Mouse (Mus musculus): ENCODE data around the gene Sf3a1. TPM values are rescaled to one million over a fixed set of nuclear protein-coding genes. Genes with fewer than 3 reads are reported as not detected.

Sf3a1 gene
- polyA plus RNA-seq, 1 experiment from 2014 or later = 34.1 TPM

DNA sequence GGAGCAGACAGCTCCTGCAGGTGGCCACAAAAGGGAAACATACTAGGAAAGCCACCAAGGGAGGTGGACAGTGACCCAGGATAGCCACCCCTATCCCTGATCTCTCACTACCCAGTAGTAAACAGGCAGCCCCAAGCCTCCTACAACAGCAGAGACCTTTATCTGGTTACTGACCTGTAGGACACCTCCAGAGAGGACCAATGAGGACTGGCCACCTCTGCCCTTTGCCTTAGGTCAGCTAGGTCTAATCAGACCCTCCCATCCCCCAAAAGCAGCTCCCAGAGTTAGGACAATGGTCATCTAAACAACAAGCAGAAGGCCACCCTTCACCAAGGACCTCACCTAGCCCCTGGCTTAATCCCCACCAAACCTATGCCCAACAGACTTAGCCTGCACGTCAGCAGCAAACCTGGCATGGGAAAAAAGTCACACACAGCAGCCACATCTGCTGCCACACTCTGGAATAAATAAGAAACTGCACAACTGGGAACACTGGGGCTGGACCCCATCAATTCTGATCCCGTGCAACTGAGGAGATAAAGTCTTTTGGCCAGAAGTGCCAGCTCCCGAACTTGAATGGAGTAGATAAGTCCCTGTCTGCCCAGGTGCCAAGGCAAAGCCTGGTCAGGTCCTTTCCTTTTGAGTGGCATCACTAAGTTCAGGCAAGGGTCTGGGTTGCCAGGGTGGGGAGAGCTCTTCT lies 42.6 kb upstream of the Sf3a1 start:
- ATAC-seq (replicated peaks; ENCODE audit: extremely low read depth, insufficient read depth, low FRiP score) = no peak
- WGBS = 16% methylated on average over 3 of the region's 3 CpGs
- Histone ChIP-seq H3K9me3 (replicated peaks; ENCODE audit: control insufficient read depth, low read length) (no peaks in the 10 kb centered on the region), H3K9ac (ENCODE audit: low read length) (no peak overlapping the region), H3K27ac (ENCODE audit: low read length) (no peak overlapping the region), H3K27me3 (ENCODE audit: control insufficient read depth, insufficient read depth, low read length) (peaks cover 10% of the 10 kb centered on the region), H3K4me2 (ENCODE audit: low read depth, low read length) (peak overlapping the region; percentile 93), H3K36me3 (ENCODE audit: control insufficient read depth, insufficient read depth) (no peaks in the 10 kb centered on the region), H3K4me1 (ENCODE audit: control insufficient read depth, insufficient read depth, low read length) (peaks cover 31% of the 10 kb centered on the region), H3K4me3 (ENCODE audit: low read length) (peak overlapping the region; percentile 57)

DNA sequence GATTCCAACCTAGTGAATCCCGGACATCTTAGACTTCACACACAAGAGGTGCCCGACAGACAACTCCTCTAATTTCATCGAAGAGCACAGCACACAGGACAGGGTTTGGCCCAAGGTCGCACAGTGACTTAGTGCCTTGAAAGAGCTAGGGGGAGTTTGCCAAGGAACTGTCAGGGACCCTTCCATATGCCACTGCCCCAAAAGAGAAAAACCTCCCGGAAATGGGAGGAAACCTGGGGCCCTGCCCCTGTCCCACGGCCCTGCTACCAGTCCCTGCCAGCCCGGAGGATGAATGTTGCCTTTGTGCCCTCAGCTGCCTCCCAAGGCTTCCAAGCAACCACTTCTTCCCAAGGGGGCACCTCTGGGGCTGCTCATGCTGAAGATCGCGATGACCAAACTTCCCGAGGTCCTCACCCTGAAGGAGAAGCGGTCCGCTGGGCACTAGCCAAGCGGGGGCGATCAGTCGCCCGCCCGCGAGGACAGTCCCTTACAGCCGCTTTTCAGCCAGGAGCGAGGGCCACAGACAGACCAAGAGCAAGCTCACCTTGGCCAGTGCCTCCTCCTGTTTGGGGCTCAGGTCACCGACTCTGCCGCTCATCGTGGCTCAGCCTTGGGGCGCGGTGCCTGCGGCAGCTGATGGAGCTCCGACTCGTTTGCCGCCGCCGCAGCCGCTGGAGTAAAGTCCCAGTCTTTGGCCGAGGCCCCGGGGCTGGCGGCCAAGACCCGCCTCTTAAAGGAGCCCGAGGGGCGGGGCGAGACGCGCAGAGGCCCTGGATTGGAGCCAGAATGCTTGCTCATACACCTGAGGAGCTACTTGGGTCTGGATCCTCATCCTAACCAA lies 41.8 kb upstream of the Sf3a1 start:
- 2% methylated on average over 41 of the region's 41 CpGs for WGBS
- H3K4me1 ChIP-seq (ENCODE audit: control insufficient read depth, insufficient read depth, low read length) = peaks cover 31% of the 10 kb centered on the region
- peak overlapping the region; percentile 71 for H3K9ac ChIP-seq (ENCODE audit: low read length)
- peaks cover 10% of the 10 kb centered on the region for H3K27me3 ChIP-seq (ENCODE audit: control insufficient read depth, insufficient read depth, low read length)
- H3K27ac ChIP-seq (ENCODE audit: low read length) = no peak overlapping the region
- H3K4me3 ChIP-seq (ENCODE audit: low read length) = peak overlapping the region; percentile 57
- no peaks in the 10 kb centered on the region for H3K9me3 ChIP-seq (replicated peaks; ENCODE audit: control insufficient read depth, low read length)
- no peaks in the 10 kb centered on the region for H3K36me3 ChIP-seq (ENCODE audit: control insufficient read depth, insufficient read depth)
- ATAC-seq (replicated peaks; ENCODE audit: extremely low read depth, insufficient read depth, low FRiP score) = 0 out of 2 replicates have a peak, but pooled peaks have one; percentile 28
- H3K4me2 ChIP-seq (ENCODE audit: low read depth, low read length) = peak overlapping the region; percentile 93

DNA sequence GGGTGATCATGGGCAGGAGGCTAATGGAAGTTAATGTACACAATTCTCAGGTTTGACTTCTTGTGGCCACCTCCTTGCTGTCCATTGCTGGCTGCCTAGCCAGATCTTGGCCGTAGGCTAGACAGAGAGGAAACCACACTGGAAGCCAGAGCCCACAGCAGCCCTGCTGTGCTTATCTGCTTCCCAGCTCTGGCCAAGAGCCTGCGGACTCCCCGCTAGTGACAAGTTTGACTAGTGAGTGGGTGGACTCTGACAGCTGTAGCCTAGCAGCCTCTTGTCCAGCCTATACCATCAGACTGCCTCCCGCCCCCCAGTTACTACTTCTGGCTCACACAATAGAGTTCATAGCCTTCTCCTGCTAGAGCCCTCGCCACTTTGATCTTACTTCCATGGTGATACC lies 40.5 kb upstream of the Sf3a1 start:
- Histone ChIP-seq H3K9me3 (replicated peaks; ENCODE audit: control insufficient read depth, low read length) (no peaks in the 10 kb centered on the region), H3K4me2 (ENCODE audit: low read depth, low read length) (no peak overlapping the region)

DNA sequence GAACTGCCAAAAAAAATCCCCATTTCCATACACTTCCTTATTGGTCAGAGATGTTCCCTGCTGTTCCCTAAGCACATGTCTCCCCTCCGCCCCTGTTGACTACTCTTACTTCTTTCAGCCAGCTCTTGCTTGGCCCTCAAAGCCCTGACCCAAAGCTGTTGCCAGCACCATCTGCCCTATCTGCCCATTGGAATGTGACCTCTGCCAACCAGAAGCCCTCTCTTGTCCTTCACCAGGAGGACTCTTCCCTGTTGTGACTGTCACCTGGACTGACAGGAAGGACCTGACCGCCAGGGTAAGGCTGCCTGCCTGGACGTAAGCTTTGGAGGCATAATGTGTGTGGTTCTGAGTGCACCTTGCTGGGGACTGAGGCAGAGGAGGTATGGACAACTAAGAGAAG lies 38.5 kb upstream of the Sf3a1 start:
- Histone ChIP-seq H3K4me1 (ENCODE audit: control insufficient read depth, insufficient read depth, low read length) (peaks cover 26% of the 10 kb centered on the region), H3K27ac (ENCODE audit: low read length) (no peak overlapping the region), H3K4me3 (ENCODE audit: low read length) (no peak overlapping the region), H3K4me2 (ENCODE audit: low read depth, low read length) (no peak overlapping the region), H3K9me3 (replicated peaks; ENCODE audit: control insufficient read depth, low read length) (peaks cover 11% of the 10 kb centered on the region), H3K36me3 (ENCODE audit: control insufficient read depth, insufficient read depth) (no peaks in the 10 kb centered on the region), H3K9ac (ENCODE audit: low read length) (no peak overlapping the region), H3K27me3 (ENCODE audit: control insufficient read depth, insufficient read depth, low read length) (peaks cover 10% of the 10 kb centered on the region)
- no peak for ATAC-seq (replicated peaks; ENCODE audit: extremely low read depth, insufficient read depth, low FRiP score)
- WGBS = 86% methylated on average over 3 of the region's 3 CpGs

More for the DNA sequence above, 40.5 kb upstream of the Sf3a1 start:
- WGBS = 23% methylated on average over 5 of the region's 5 CpGs
- Histone ChIP-seq H3K4me3 (ENCODE audit: low read length) (no peak overlapping the region), H3K36me3 (ENCODE audit: control insufficient read depth, insufficient read depth) (no peaks in the 10 kb centered on the region), H3K27me3 (ENCODE audit: control insufficient read depth, insufficient read depth, low read length) (peaks cover 10% of the 10 kb centered on the region), H3K9ac (ENCODE audit: low read length) (no peak overlapping the region), H3K27ac (ENCODE audit: low read length) (no peak overlapping the region), H3K4me1 (ENCODE audit: control insufficient read depth, insufficient read depth, low read length) (peaks cover 31% of the 10 kb centered on the region)
- peak; percentile 56; the same call in 1 of the 2 replicates for ATAC-seq (replicated peaks; ENCODE audit: extremely low read depth, insufficient read depth, low FRiP score)

DNA sequence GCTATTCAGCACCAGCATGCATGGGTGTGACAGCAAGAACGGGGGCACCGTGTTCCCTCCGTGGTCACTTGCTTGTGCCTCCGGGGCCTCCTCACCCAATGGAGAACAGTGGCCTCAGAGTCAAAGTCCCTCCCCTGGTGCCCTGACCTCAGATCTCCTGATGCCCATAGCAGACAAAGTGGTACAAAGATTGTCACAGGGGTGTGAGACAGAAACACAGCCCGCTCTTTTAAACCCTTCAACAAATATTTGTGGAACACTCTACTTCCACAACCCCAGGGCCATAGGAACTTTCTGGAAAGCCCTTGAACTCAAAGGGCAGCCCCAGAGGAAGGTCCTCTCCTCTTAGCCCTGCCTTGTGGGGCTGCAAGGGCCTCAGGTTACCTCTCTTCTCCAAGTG lies 37.9 kb upstream of the Sf3a1 start:
- Histone ChIP-seq H3K4me1 (ENCODE audit: control insufficient read depth, insufficient read depth, low read length) (peaks cover 22% of the 10 kb centered on the region), H3K27ac (ENCODE audit: low read length) (no peak overlapping the region), H3K36me3 (ENCODE audit: control insufficient read depth, insufficient read depth) (no peaks in the 10 kb centered on the region), H3K9me3 (replicated peaks; ENCODE audit: control insufficient read depth, low read length) (peaks cover 12% of the 10 kb centered on the region), H3K27me3 (ENCODE audit: control insufficient read depth, insufficient read depth, low read length) (peaks cover 6% of the 10 kb centered on the region), H3K4me2 (ENCODE audit: low read depth, low read length) (no peak overlapping the region), H3K9ac (ENCODE audit: low read length) (no peak overlapping the region), H3K4me3 (ENCODE audit: low read length) (no peak overlapping the region)
- 74% methylated on average over 5 of the region's 5 CpGs for WGBS
- ATAC-seq (replicated peaks; ENCODE audit: extremely low read depth, insufficient read depth, low FRiP score) = no peak

DNA sequence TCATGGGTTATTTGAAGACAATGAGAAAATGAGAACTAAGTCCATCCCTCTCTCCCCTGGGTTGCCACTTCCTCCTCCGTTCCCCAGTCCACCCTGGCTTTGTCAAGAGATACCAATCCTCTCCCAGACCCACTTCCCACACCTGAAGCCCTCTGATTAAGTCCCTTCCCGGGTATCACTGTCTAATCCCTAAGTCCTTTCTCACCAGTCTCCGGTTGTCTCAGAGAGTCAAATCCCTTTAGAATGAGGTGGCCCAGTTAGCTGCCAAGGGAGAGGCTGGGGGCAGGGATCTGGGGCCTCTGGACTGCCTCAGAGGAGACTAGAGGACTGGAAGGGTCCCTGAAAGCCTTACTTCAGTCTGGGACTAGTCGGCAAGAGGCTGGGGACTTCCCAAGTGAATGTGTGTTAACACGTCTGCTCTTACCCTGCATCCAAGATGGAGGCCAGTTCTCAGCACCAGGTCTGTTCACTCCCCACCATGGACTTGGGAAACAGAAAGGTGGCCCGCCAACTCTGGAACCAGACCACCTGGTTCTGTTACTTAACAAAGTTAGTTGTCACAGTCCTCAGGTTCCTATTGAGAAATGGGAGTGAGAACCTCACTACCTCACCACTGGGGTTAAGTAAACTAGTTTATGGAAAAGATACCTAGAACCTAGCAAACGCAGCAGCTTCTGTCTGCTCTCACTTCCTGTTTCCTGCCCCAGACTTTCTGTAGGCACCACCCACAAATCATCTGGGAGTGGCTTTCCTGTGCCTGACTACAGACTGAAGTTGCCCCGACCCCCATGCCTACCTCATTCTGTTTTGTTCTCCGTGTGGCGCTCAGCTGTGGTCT lies 37.2 kb upstream of the Sf3a1 start, which contains the start of gene Sec14l2:
Gene Sec14l2, minus strand, starts transcription at position 674 of the 838 bp plus-strand sequence.
- peaks cover 18% of the 10 kb centered on the region for H3K4me1 ChIP-seq (ENCODE audit: control insufficient read depth, insufficient read depth, low read length)
- H3K4me3 ChIP-seq (ENCODE audit: low read length) = no peak within 1 kb of the TSS
- no peak for ATAC-seq (replicated peaks; ENCODE audit: extremely low read depth, insufficient read depth, low FRiP score)
- H3K9me3 ChIP-seq (replicated peaks; ENCODE audit: control insufficient read depth, low read length) = peaks cover 12% of the 10 kb centered on the region
- H3K27ac ChIP-seq (ENCODE audit: low read length) = no peak within 1 kb of the TSS
- WGBS = 67% methylated on average over 10 of the region's 10 CpGs
- no peaks in the 10 kb centered on the region for H3K36me3 ChIP-seq (ENCODE audit: control insufficient read depth, insufficient read depth)
- H3K9ac ChIP-seq (ENCODE audit: low read length) = no peak within 1 kb of the TSS
- no peak within 1 kb of the TSS for H3K4me2 ChIP-seq (ENCODE audit: low read depth, low read length)
- peaks cover 4% of the 10 kb centered on the region for H3K27me3 ChIP-seq (ENCODE audit: control insufficient read depth, insufficient read depth, low read length)

DNA sequence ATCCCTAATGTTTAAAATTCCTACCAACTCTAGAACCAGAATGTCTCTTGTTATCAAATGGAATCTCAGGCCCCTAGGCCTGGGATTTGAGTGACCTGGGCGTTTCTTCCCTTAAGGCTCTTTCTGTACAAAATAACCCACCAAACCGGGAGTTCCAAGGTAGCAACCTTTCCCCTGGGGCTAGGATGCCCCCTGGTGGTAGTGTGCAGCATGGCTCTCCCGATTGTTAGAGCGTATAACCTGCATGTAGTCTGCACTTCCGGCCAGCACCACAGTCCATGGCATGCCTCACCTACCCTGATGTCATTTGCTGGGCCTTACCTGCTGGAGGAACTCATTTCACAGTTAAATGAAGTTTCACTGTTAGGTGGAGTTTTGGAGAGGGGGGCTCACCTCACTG lies 36.2 kb upstream of the Sf3a1 start:
- 63% methylated on average over 5 of the region's 5 CpGs for WGBS
- no peak overlapping the region for H3K4me3 ChIP-seq (ENCODE audit: low read length)
- no peaks in the 10 kb centered on the region for H3K36me3 ChIP-seq (ENCODE audit: control insufficient read depth, insufficient read depth)
- H3K9me3 ChIP-seq (replicated peaks; ENCODE audit: control insufficient read depth, low read length) = peaks cover 12% of the 10 kb centered on the region
- no peak overlapping the region for H3K27ac ChIP-seq (ENCODE audit: low read length)
- ATAC-seq (replicated peaks; ENCODE audit: extremely low read depth, insufficient read depth, low FRiP score) = no peak
- H3K27me3 ChIP-seq (ENCODE audit: control insufficient read depth, insufficient read depth, low read length) = no peaks in the 10 kb centered on the region; the same call in 1 of the 2 replicates
- H3K4me1 ChIP-seq (ENCODE audit: control insufficient read depth, insufficient read depth, low read length) = peaks cover 9% of the 10 kb centered on the region
- no peak overlapping the region for H3K9ac ChIP-seq (ENCODE audit: low read length)
- H3K4me2 ChIP-seq (ENCODE audit: low read depth, low read length) = no peak overlapping the region

DNA sequence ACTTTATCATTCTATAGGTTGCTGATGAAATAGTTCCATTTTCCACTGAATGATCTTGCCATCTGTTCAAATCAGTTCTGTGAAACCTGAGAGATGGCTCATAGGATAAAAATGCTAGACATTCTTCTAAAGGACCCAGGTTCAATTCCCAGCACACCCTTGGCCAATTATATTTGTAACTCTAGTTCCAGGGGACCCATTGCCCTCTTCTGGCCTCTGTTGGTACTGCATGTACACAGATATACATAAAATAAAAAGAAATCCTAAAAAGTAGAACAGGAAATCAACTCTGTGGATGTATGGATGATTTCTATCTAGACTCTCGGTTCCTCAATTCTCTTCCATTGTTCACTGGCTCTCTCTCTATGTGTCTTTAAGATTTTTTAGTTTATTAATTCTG lies 33.1 kb upstream of the Sf3a1 start:
- Histone ChIP-seq H3K4me3 (ENCODE audit: low read length) (no peak overlapping the region), H3K36me3 (ENCODE audit: control insufficient read depth, insufficient read depth) (no peaks in the 10 kb centered on the region), H3K4me2 (ENCODE audit: low read depth, low read length) (no peak overlapping the region), H3K4me1 (ENCODE audit: control insufficient read depth, insufficient read depth, low read length) (no peaks in the 10 kb centered on the region), H3K9ac (ENCODE audit: low read length) (no peak overlapping the region), H3K9me3 (replicated peaks; ENCODE audit: control insufficient read depth, low read length) (peaks cover 12% of the 10 kb centered on the region), H3K27ac (ENCODE audit: low read length) (no peak overlapping the region), H3K27me3 (ENCODE audit: control insufficient read depth, insufficient read depth, low read length) (no peaks in the 10 kb centered on the region)
- 81% methylated on average over 1 of the region's 1 CpGs for WGBS
- no peak for ATAC-seq (replicated peaks; ENCODE audit: extremely low read depth, insufficient read depth, low FRiP score)

Data from heart, embryonic 16.5 days (tissue).